Mouse (Mus musculus) intestine, embryonic 14.5 days (tissue): ENCODE measurements around the gene Col4a1. TPM values are rescaled to one million over a fixed set of nuclear protein-coding genes. Genes with fewer than 3 reads are reported as not detected.

Experiments used
- ATAC-seq: fragments of 200-750 bp; cut with Nextera tagmentation; replicated peaks from 2 replicates; pipeline ENCODE4 v1.8.0; 2017; ENCODE audit warnings: low read depth, moderate number of reproducible peaks, moderate TSS enrichment, moderate library complexity; ENCODE audit not compliant: low FRiP score, low TSS enrichment
- DNase-seq: peaks from one replicate; pipeline ENCODE4 v3.0.0-alpha.2; 2018; ENCODE audit warnings: low spot score
- H3K27ac ChIP-seq: fragments of 300-500 bp; sonication (generic); 2 replicates; pipeline ENCODE4 v1.5.1; 2014; ENCODE audit warnings: low read depth, mild to moderate bottlenecking, control low read depth
- H3K27me3 ChIP-seq: fragments of 300-500 bp; sonication (generic); replicated peaks from 2 replicates; pipeline ENCODE4 v1.6.1; 2014; ENCODE audit warnings: low read length, control low read depth; ENCODE audit not compliant: control insufficient read depth, insufficient read depth
- H3K36me3 ChIP-seq: fragments of 300-500 bp; sonication (generic); 2 replicates; pipeline ENCODE4 v1.6.1; 2014; ENCODE audit warnings: low read length, control low read depth; ENCODE audit not compliant: control insufficient read depth, insufficient read depth
- H3K4me1 ChIP-seq: fragments of 300-500 bp; sonication (generic); replicated peaks from 2 replicates; pipeline ENCODE4 v1.6.1; 2014; ENCODE audit warnings: low read length, control low read depth, mixed read lengths; ENCODE audit not compliant: control insufficient read depth, insufficient read depth
- H3K4me2 ChIP-seq: fragments of 300-500 bp; sonication (generic); 2 replicates; pipeline ENCODE4 v1.6.1; 2014; ENCODE audit warnings: low read length
- H3K4me3 ChIP-seq: fragments of 300-500 bp; sonication (generic); 2 replicates; pipeline ENCODE4 v1.5.1; 2014; ENCODE audit warnings: low read depth, low read length, control low read depth, mixed read lengths
- H3K9ac ChIP-seq: fragments of 300-500 bp; sonication (generic); 2 replicates; pipeline ENCODE4 v1.6.1; 2014; ENCODE audit warnings: mild to moderate bottlenecking, low read length
- H3K9me3 ChIP-seq: fragments of 300-500 bp; sonication (generic); 2 replicates; pipeline ENCODE4 v1.6.1; 2016; ENCODE audit warnings: low read length, control low read depth; ENCODE audit not compliant: control insufficient read depth
- WGBS: fragments of 180-500 bp; shearing (Covaris S2); extraction: QIAGEN DNeasy Blood & Tissue Kit; methylation state at CpG from one replicate; pipeline ENCODE4 v1.1.7; 2014; 5-methylcytosine and 5-hydroxymethylcytosine counted together
- polyA plus RNA-seq: library from polyadenylated mRNA; unstranded; fragments of >200 nt; fragmentation: Nextera tagmentation; extraction: Ambion mirVana; gene quantifications from 2 replicates; pipeline ENCODE4 v1.2.1, GENCODE M21; 2014

Col4a1 gene
- polyA plus RNA-seq, 1 experiment from 2014 or later = 228 TPM

DNA sequence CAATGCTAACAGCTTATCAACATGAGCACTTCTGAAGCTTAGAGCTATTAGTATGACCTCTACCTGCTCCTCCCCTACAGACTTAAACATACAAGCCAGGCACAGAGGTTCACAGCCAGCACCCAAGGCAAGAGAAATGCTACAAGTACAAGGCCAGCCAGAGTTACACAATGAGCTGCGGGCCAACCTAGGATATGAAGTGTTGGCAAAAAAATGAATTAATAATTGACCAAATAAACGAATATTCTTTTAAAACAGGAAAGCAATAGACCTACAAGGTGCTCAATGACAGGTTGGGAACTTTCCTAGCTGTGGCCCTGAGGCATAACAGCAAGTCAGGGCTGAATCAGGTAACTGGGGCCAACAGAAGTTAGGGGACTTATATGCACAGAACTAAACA lies 58.1 kb downstream of the Col4a1 start:
- no peak for DNase-seq
- Histone ChIP-seq H3K4me3 (no peak overlapping the region), H3K4me1 (peaks cover 39% of the 10 kb centered on the region), H3K27me3 (no peaks in the 10 kb centered on the region), H3K4me2 (no peak overlapping the region), H3K27ac (no peak overlapping the region), H3K36me3 (no peaks in the 10 kb centered on the region), H3K9me3 (no peaks in the 10 kb centered on the region), H3K9ac (no peak overlapping the region)
- no peak for ATAC-seq
- 86% methylated on average over 2 of the region's 2 CpGs for WGBS

DNA sequence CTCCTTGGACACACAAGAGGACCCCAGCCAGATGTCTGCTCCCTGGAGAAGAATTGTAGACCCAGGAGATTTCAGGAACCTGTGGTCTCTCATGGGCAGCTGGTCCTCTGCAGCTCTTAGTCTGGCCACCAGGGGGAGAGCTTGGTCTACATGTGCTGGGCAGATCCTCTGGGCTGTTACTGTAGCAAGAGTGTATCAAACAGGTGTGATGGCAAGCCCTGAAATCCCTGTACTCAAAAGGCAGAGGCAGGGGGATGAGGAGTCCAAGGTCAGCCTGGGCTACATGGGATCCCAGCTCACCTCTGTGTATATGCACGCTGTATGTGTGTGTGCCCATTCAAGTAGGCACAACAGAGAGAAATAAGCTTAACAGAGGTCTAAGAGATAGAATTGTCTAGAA lies 59.1 kb downstream of the Col4a1 start:
- no peak overlapping the region for H3K9ac ChIP-seq
- peak; percentile 94 for DNase-seq
- no peak overlapping the region for H3K4me2 ChIP-seq
- no peak overlapping the region for H3K4me3 ChIP-seq
- H3K9me3 ChIP-seq = no peaks in the 10 kb centered on the region
- no peak; the same call in 1 of the 2 replicates for ATAC-seq
- H3K27ac ChIP-seq = no peak overlapping the region
- no peaks in the 10 kb centered on the region for H3K27me3 ChIP-seq
- peaks cover 42% of the 10 kb centered on the region for H3K4me1 ChIP-seq
- 68% methylated on average over 1 of the region's 1 CpGs for WGBS
- no peaks in the 10 kb centered on the region for H3K36me3 ChIP-seq

DNA sequence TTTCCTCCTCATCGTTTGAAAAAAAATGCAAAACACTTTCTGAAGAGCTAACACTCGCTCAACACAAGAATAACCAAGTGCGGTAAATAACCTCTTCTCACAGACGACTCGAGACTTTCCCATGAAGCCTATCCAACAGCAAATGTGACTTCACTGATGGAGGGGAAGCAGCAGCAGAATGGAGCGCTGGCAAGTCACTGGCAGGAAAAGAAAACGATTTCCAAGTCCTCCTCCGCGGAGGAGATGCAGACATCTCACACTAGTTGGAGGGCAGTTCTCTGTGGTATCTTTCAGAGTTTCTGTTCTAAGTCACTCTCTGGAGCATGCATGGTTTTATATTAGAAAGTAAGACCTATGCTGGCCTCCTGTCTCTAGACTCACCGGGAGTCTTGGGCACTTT lies 59.6 kb downstream of the Col4a1 start:
- Histone ChIP-seq H3K4me2 (no peak overlapping the region), H3K4me1 (peaks cover 47% of the 10 kb centered on the region), H3K9me3 (no peaks in the 10 kb centered on the region), H3K36me3 (no peaks in the 10 kb centered on the region), H3K9ac (no peak overlapping the region), H3K27ac (no peak overlapping the region), H3K27me3 (no peaks in the 10 kb centered on the region), H3K4me3 (no peak overlapping the region)
- ATAC-seq = no peak
- 80% methylated on average over 10 of the region's 10 CpGs for WGBS
- no peak for DNase-seq

DNA sequence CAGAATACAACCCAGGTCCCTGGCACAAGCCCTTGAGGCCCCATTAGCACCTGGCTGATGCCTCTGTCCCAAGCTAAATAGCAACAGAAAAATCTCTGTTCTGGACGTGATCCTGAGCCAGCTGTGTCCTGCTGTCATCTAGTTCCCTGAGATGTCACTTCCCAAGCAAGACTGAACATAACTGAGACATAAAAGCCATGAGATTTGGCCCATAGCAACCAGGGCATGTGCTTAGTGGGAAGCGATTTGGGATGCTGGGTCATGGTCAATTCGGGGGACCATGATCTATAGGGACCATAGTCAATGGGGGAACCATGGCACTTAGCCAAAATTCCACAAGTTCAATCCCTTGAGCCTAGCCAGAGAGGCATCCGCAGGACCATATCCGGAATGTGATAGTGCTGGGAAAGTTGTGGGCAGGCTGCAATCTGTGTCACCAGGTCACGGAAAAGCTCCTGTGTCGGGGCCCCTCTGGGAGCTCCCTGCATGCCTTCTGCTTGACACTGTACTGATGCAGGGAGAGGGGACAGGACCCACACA lies 60.3 kb downstream of the Col4a1 start:
- 53% methylated on average over 7 of the region's 7 CpGs for WGBS
- Histone ChIP-seq H3K27me3 (no peaks in the 10 kb centered on the region), H3K9me3 (no peaks in the 10 kb centered on the region), H3K4me1 (peaks cover 46% of the 10 kb centered on the region), H3K4me3 (no peak overlapping the region), H3K27ac (no peak overlapping the region), H3K4me2 (no peak overlapping the region), H3K9ac (no peak overlapping the region), H3K36me3 (no peaks in the 10 kb centered on the region)
- ATAC-seq (0 out of 2 replicates have a peak, but pooled peaks have one; percentile 12), DNase-seq (no peak)

DNA sequence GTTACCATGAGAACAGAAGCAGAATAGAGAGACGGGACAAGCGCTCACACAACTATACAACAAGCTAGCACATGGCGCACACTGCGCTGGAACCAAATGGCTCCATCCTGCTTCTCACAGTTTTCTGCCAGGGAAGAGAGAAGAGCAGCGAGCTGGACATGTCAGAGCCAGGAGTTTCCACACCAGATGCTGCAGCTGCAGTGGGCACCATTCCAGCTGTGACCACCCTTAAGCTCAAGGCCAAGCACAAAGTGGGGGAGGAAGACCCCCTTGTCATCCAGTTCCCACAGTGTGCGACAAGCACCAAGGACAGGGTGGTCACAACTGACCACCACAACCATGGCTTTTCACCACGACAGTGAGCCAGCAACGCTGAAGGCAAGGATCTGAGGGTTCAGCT lies 62.5 kb downstream of the Col4a1 start:
- peaks cover 10% of the 10 kb centered on the region for H3K36me3 ChIP-seq
- peaks cover 32% of the 10 kb centered on the region for H3K4me1 ChIP-seq
- DNase-seq = no peak
- H3K4me2 ChIP-seq = no peak overlapping the region
- no peak overlapping the region for H3K9ac ChIP-seq
- ATAC-seq = no peak
- 73% methylated on average over 8 of the region's 8 CpGs for WGBS
- no peaks in the 10 kb centered on the region for H3K27me3 ChIP-seq
- no peaks in the 10 kb centered on the region for H3K9me3 ChIP-seq
- peak overlapping the region; percentile 65 for H3K27ac ChIP-seq
- no peak overlapping the region for H3K4me3 ChIP-seq

DNA sequence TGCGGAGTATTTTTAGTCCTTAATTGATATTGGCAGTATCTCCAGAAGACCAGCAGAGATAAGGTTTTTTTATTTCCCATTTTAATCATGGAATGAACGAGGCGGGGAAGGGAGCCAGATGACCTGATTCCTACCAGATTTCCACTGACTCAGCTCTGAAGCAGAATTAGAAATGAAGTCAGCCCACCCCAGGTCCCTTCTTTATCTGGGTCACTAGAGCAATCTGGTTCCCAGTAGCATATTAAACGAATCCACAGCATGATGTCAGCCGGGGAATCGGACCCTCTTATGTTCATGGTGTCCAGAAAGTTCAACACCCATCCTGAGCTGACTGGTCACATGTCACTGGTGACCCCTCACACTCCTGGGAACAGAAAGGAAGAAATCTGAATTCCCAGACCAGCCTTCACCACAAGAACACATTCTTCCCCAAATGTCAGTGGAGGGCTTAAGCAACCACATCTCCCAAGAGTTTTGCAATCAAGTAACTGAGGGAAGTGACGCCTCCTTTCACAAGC lies 63.0 kb downstream of the Col4a1 start:
- no peak for ATAC-seq
- peaks cover 32% of the 10 kb centered on the region for H3K4me1 ChIP-seq
- no peak overlapping the region for H3K4me2 ChIP-seq
- peaks cover 16% of the 10 kb centered on the region for H3K36me3 ChIP-seq
- H3K27me3 ChIP-seq = no peaks in the 10 kb centered on the region
- H3K4me3 ChIP-seq = no peak overlapping the region
- H3K27ac ChIP-seq = peak overlapping the region; percentile 65; the same call in 1 of the 2 replicates
- DNase-seq = no peak
- WGBS = 73% methylated on average over 7 of the region's 7 CpGs
- no peaks in the 10 kb centered on the region for H3K9me3 ChIP-seq
- H3K9ac ChIP-seq = no peak overlapping the region

DNA sequence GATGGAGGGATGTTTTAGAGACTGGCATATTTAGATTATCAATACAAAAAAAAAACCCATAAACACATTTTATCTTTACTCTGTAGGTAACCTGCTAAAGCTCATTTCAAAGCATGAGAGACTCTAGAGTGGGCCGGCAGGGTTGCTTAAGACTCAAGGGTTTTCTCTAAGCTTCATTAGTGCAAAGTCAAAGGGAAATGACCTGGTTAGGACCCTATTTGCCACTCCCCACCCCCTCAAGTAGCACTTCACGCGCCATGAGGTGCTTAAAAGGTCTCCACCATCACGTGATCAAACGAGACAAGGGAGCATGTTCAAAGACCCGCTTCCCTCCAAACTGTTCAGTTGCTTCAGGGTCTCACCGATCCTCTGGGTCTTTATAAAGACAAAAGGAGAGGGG lies 63.9 kb downstream of the Col4a1 start:
- H3K4me1 ChIP-seq = peaks cover 32% of the 10 kb centered on the region
- 44% methylated on average over 7 of the region's 7 CpGs for WGBS
- H3K27ac ChIP-seq = peak overlapping the region; percentile 9; the same call in 1 of the 2 replicates
- H3K4me2 ChIP-seq = no peak overlapping the region
- H3K36me3 ChIP-seq = peaks cover 24% of the 10 kb centered on the region
- H3K9me3 ChIP-seq = no peaks in the 10 kb centered on the region
- no peak for ATAC-seq
- H3K27me3 ChIP-seq = no peaks in the 10 kb centered on the region
- H3K9ac ChIP-seq = no peak overlapping the region
- no peak overlapping the region for H3K4me3 ChIP-seq
- no peak for DNase-seq

DNA sequence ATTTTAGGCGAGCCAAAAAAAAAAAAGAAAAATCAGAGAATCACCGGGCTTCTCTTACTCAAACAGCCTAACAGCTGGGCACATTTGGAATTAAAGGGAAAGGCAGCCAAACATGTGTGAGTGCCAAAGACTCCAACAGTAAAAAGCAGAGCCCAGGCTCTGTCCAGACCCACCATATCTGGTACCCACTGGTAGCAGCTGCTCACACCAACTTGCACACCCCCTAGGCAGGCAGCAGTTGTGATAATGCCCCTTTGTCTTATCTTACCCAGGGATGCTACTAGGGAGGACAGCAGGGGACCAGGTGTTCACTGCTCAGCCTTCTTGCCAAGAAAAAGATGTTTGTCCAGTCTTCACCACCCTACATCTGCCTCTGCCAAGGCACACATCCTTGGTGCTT lies 71.1 kb downstream of the Col4a1 start:
- ATAC-seq (no peak), DNase-seq (no peak)
- Histone ChIP-seq H3K27me3 (no peaks in the 10 kb centered on the region), H3K4me2 (no peak overlapping the region), H3K9me3 (no peaks in the 10 kb centered on the region), H3K4me3 (no peak overlapping the region), H3K36me3 (peaks cover 93% of the 10 kb centered on the region), H3K27ac (no peak overlapping the region), H3K4me1 (no peaks in the 10 kb centered on the region), H3K9ac (no peak overlapping the region)
- WGBS = 50% methylated on average over 2 of the region's 2 CpGs

DNA sequence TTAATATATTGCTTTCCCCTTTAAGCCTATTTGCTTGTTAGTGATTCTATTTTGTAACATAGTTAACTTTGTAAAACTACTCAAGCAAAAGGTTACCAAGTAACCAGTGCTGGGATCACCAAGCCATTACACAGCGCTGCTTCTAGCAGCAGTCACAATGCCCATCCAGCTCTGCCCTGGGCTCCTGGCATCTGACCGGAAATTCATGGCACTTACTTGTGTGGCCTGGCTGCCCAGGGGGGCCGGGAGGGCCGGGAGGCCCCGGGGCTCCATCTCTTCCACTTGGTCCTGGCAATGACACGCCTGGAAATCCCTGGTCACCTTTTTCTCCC lies 77.8 kb downstream of the Col4a1 start:
- Histone ChIP-seq H3K4me2 (no peak overlapping the region), H3K27ac (no peak overlapping the region), H3K4me3 (no peak overlapping the region), H3K4me1 (no peaks in the 10 kb centered on the region), H3K9me3 (no peaks in the 10 kb centered on the region), H3K9ac (no peak overlapping the region), H3K27me3 (no peaks in the 10 kb centered on the region), H3K36me3 (peaks cover 79% of the 10 kb centered on the region)
- 80% methylated on average over 6 of the region's 6 CpGs for WGBS
- DNase-seq (no peak), ATAC-seq (no peak)
